In the genomic region with DNA sequence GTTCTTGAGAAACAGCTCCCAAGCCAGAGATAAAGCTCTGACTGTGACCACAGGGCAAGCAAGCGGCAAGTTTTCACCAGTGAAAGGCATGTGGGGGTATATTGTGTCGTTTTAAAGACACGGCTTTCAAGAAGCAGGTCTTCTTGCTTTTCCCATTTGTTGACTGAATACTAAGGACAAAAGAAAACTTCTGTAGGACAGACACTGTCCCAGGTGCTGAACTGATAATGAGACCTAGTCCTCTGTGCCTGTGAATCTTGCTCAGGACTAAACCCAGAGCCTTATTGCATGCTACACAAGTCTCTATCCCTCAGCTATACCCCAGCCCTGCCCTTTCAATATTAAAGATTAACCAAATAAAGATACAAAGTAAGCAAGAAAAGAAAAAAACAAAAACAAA, we compare ENCODE assay signal across 23 mouse cellular contexts. TPM values are rescaled to one million over a fixed set of nuclear protein-coding genes. Genes with fewer than 3 reads are reported as not detected.
DNase-seq lines count a peak whose midpoint lies in the region; ATAC-seq and TF ChIP-seq lines count a peak whose summit lies in the region.
"Had no signal": no experiment of that assay in that cellular context is flagged by ENCODE, and none has a peak within 500 bp of the region (broad histone marks: within the 10 kb centered on the region; RNA-seq: fewer than 3 reads in every experiment).

No protein-coding gene starts in this region.

- no peak for TF ChIP-seq CTCF in intestine, postnatal 0 days (IDR thresholded peaks at IDR 0.05; ENCODE audit: low read depth)
- no peak for TF ChIP-seq CTCF in MEL (IDR thresholded peaks at IDR 0.05 in 2 of 3, conservative IDR thresholded peaks at IDR 0.05 in 1 of 3; ENCODE audit: control insufficient read depth in 1 of 3, insufficient read depth in 1 of 3, low read depth in 2 of 3, low read length in 3 of 3, poor library complexity in 1 of 3, severe bottlenecking in 1 of 3)

- no peak for TF ChIP-seq POLR2A in MEL (IDR thresholded peaks at IDR 0.05; ENCODE audit: control insufficient read depth in 1 of 2, insufficient read depth in 1 of 2, low read depth in 1 of 2, low read length in 2 of 2, poor library complexity in 1 of 2)

- no peaks in the 10 kb centered on the region for H3K36me3 ChIP-seq in intestine, postnatal 0 days (ENCODE audit: control insufficient read depth, insufficient read depth)
- H3K36me3 ChIP-seq in intestine, embryonic 16.5 days (ENCODE audit: control insufficient read depth, insufficient read depth, low read length): no peaks in the 10 kb centered on the region
- H3K36me3 ChIP-seq in MEL (ENCODE audit: control insufficient read depth in 1 of 2, insufficient read depth in 2 of 2, low read length in 2 of 2): peaks cover 0 to 16% of the 10 kb centered on the region in 2 experiments; a peak in 2 of 4 replicates
- H3K36me3 ChIP-seq: embryonic facial prominence, embryonic 15.5 days; heart, embryonic 10.5 days; hindbrain, embryonic 15.5 days; limb, embryonic 15.5 days; liver, embryonic 15.5 days; midbrain, embryonic 10.5 days had no signal

- TF ChIP-seq EP300 in MEL (IDR thresholded peaks at IDR 0.05; ENCODE audit: low read depth in 1 of 2, low read length in 2 of 2): no peak

- no peak for ATAC-seq in intestine, postnatal 0 days
- no peak for ATAC-seq in intestine, embryonic 16.5 days
- ATAC-seq in monocyte, adult 5-6 weeks (replicated peaks; ENCODE audit: insufficient number of reproducible peaks, low FRiP score, low TSS enrichment, poor library complexity, severe bottlenecking): no peak
- ATAC-seq: forebrain, embryonic 14.5 days; lung, postnatal 0 days; midbrain, embryonic 16.5 days had no signal

- H3K79me2 ChIP-seq in MEL (ENCODE audit: control insufficient read depth, insufficient read depth, low read length, poor library complexity): no peaks in the 10 kb centered on the region

- no peaks in the 10 kb centered on the region for H3K27me3 ChIP-seq in intestine, postnatal 0 days (replicated peaks; ENCODE audit: control insufficient read depth, insufficient read depth, low read length)
- H3K27me3 ChIP-seq in intestine, embryonic 16.5 days (replicated peaks; ENCODE audit: control insufficient read depth, insufficient read depth, low read length): no peaks in the 10 kb centered on the region
- no peaks in the 10 kb centered on the region; a peak in 1 of 4 replicates for H3K27me3 ChIP-seq in MEL (ENCODE audit: control insufficient read depth in 1 of 2, insufficient read depth in 2 of 2, low read length in 2 of 2)
- H3K27me3 ChIP-seq: embryonic facial prominence, embryonic 15.5 days; hindbrain, embryonic 15.5 days; limb, embryonic 15.5 days; liver, embryonic 15.5 days had no signal

- H3K4me2 ChIP-seq in intestine, postnatal 0 days (replicated peaks; ENCODE audit: low read depth): no peak overlapping the region
- no peak overlapping the region for H3K4me2 ChIP-seq in intestine, embryonic 16.5 days (ENCODE audit: low read depth, low read length)
- H3K4me2 ChIP-seq: embryonic facial prominence, embryonic 15.5 days; hindbrain, embryonic 15.5 days; limb, embryonic 15.5 days; liver, embryonic 15.5 days had no signal

- no peak for TF ChIP-seq RAD21 in MEL (IDR thresholded peaks at IDR 0.05; ENCODE audit: low read depth, low read length)

- peaks cover 4% of the 10 kb centered on the region; the same call in 1 of the 2 replicates for H3K4me1 ChIP-seq in intestine, postnatal 0 days (replicated peaks; ENCODE audit: control insufficient read depth, insufficient read depth, low read length)
- no peaks in the 10 kb centered on the region; the same call in 1 of the 2 replicates for H3K4me1 ChIP-seq in intestine, embryonic 16.5 days (ENCODE audit: control insufficient read depth, insufficient read depth, low read length)
- peaks cover 5 to 18% of the 10 kb centered on the region in 2 experiments for H3K4me1 ChIP-seq in MEL (ENCODE audit: control insufficient read depth in 1 of 2, insufficient read depth in 2 of 2, low read length in 2 of 2)
- peaks cover 13% of the 10 kb centered on the region; the same call in 1 of the 2 replicates for H3K4me1 ChIP-seq in brown adipose tissue, adult 24 weeks (ENCODE audit: control insufficient read depth, insufficient read depth, insufficient read length, low read length)
- H3K4me1 ChIP-seq: embryonic facial prominence, embryonic 15.5 days; heart, embryonic 10.5 days; hindbrain, embryonic 15.5 days; limb, embryonic 15.5 days; liver, embryonic 15.5 days; midbrain, embryonic 10.5 days had no signal

- no peak overlapping the region for H3K4me3 ChIP-seq in intestine, postnatal 0 days (ENCODE audit: low read depth, low read length)
- H3K4me3 ChIP-seq in intestine, embryonic 16.5 days (ENCODE audit: low read length): no peak overlapping the region
- H3K4me3 ChIP-seq in MEL (ENCODE audit: control insufficient read depth in 1 of 2, insufficient read depth in 1 of 2, low read depth in 2 of 2, low read length in 2 of 2): no peak overlapping the region
- no peak overlapping the region for H3K4me3 ChIP-seq in brown adipose tissue, adult 24 weeks (ENCODE audit: insufficient read depth, low read depth, low read length)
- H3K4me3 ChIP-seq: embryonic facial prominence, embryonic 15.5 days; heart, embryonic 10.5 days; hindbrain, embryonic 15.5 days; limb, embryonic 15.5 days; liver, embryonic 15.5 days; midbrain, embryonic 10.5 days had no signal

- WGBS in intestine, postnatal 0 days: 56% methylated on average over 3 of the region's 3 CpGs
- 67% methylated on average over 3 of the region's 3 CpGs for WGBS in intestine, embryonic 16.5 days

- peak; percentile 57 for DNase-seq in 3T3-L1 (ENCODE audit: low read depth, low spot score)
- DNase-seq in MEL (ENCODE audit: low read depth, low spot score): peak; percentile 57
- DNase-seq in frontal cortex, postnatal 36 days (ENCODE audit: low spot score in 2 of 2): no peak
- DNase-seq: adrenal gland, postnatal 14 days; cerebellum, adult 8-10 months; gastrocnemius, postnatal 10 days; heart, postnatal 4 days; kidney, adult 9 months; kidney, postnatal 14 days; layer of hippocampus, postnatal 36 days had no signal

- H3K9ac ChIP-seq in intestine, postnatal 0 days (ENCODE audit: low read depth, low read length): no peak overlapping the region
- H3K9ac ChIP-seq in intestine, embryonic 16.5 days (ENCODE audit: low read depth, low read length): no peak overlapping the region
- H3K9ac ChIP-seq in MEL (ENCODE audit: control insufficient read depth, low read depth, low read length, poor library complexity, severe bottlenecking): no peak overlapping the region
- H3K9ac ChIP-seq: embryonic facial prominence, embryonic 15.5 days; hindbrain, embryonic 15.5 days; limb, embryonic 15.5 days; liver, embryonic 15.5 days had no signal

- 0 out of 2 replicates have a peak, but pooled peaks cover 4% of the 10 kb centered on the region for H3K9me3 ChIP-seq in intestine, postnatal 0 days (ENCODE audit: control insufficient read depth)
- H3K9me3 ChIP-seq in intestine, embryonic 16.5 days (ENCODE audit: control insufficient read depth, low read length): peaks cover 3% of the 10 kb centered on the region
- H3K9me3 ChIP-seq in MEL (replicated peaks; ENCODE audit: insufficient read depth, low read length): no peaks in the 10 kb centered on the region
- H3K9me3 ChIP-seq: embryonic facial prominence, embryonic 15.5 days; heart, embryonic 10.5 days; hindbrain, embryonic 15.5 days; limb, embryonic 15.5 days; liver, embryonic 15.5 days had no signal

- peak overlapping the region; percentile 5; the same call in 1 of the 2 replicates for H3K27ac ChIP-seq in intestine, postnatal 0 days (ENCODE audit: low read depth, low read length)
- H3K27ac ChIP-seq in intestine, embryonic 16.5 days (ENCODE audit: low read length): no peak overlapping the region
- no peak overlapping the region for H3K27ac ChIP-seq in MEL (ENCODE audit: control insufficient read depth, low read depth, low read length)
- peak overlapping the region; percentile 94 for H3K27ac ChIP-seq in brown adipose tissue, adult 24 weeks (replicated peaks; ENCODE audit: low read depth, low read length)
- H3K27ac ChIP-seq: embryonic facial prominence, embryonic 15.5 days; heart, embryonic 10.5 days; hindbrain, embryonic 15.5 days; limb, embryonic 15.5 days; liver, embryonic 15.5 days; midbrain, embryonic 10.5 days had no signal

TF ChIP-seq in MEL, 35 proteins besides CTCF, POLR2A, EP300 and RAD21:
- TF ChIP-seq NRF1 (IDR thresholded peaks at IDR 0.05; ENCODE audit: insufficient read depth, low read depth, low read length, poor library complexity, severe bottlenecking) (no peak), MYB (IDR thresholded peaks at IDR 0.05; ENCODE audit: low read depth, low read length) (no peak), MAZ (IDR thresholded peaks at IDR 0.05; ENCODE audit: low read depth, low read length) (no peak), TBP (IDR thresholded peaks at IDR 0.05; ENCODE audit: low read depth, low read length) (no peak), TCF12 (IDR thresholded peaks at IDR 0.05; ENCODE audit: low read depth, low read length) (no peak), USF2 (IDR thresholded peaks at IDR 0.05; ENCODE audit: borderline replicate concordance in 1 of 2, insufficient read depth in 1 of 2, low read depth in 1 of 2, low read length in 2 of 2) (no peak), ZNF384 (IDR thresholded peaks at IDR 0.05; ENCODE audit: low read depth, low read length) (no peak)
TF ChIP-seq in MEL: peak in this region for 0.

RNA-seq across cellular contexts. Expression of gene Ndufb3, which starts 30.0 kb away (rescaled TPM):
- polyA plus RNA-seq in intestine, postnatal 0 days (2015; fragmentation: Nextera tagmentation; extraction: Ambion mirVana): 285 and 298 TPM in 2 replicates
- 197 and 198 TPM in 2 replicates for polyA plus RNA-seq in intestine, embryonic 16.5 days (2015; fragmentation: Nextera tagmentation; extraction: Ambion mirVana)
- 169 and 172 TPM in 2 replicates for total RNA-seq in MEL (2012; rRNA removed)
- 10 to 100 TPM in 1 of 2 experiments, not detected in 1; 98.3 TPM for polyA plus RNA-seq in MEL (2012; ENCODE audit: insufficient read depth in 1 of 2, insufficient read length in 2 of 2, low read depth in 1 of 2, low replicate concordance in 2 of 2, missing spikeins in 1 of 2)
- polyA plus RNA-seq in brown adipose tissue, adult 24 weeks (2012; ENCODE audit: insufficient read depth, insufficient read length, missing spikeins): 1,018 and 1,120 TPM in 2 replicates
- total RNA-seq in monocyte, adult 5-6 weeks (2017): 33.6 to 51.9 TPM (median 45.8 TPM) in 3 replicates

RNA-seq across cellular contexts. Expression of gene Fam126b, which starts 30.1 kb away (rescaled TPM):
- 6.2 and 8.5 TPM in 2 replicates for polyA plus RNA-seq in intestine, postnatal 0 days (2015; fragmentation: Nextera tagmentation; extraction: Ambion mirVana)
- 7.0 and 9.6 TPM in 2 replicates for polyA plus RNA-seq in intestine, embryonic 16.5 days (2015; fragmentation: Nextera tagmentation; extraction: Ambion mirVana)
- 5.0 and 5.5 TPM in 2 replicates for total RNA-seq in MEL (2012; rRNA removed)
- polyA plus RNA-seq in MEL (2012; ENCODE audit: insufficient read depth in 1 of 2, insufficient read length in 2 of 2, low read depth in 1 of 2, low replicate concordance in 2 of 2, missing spikeins in 1 of 2): 1 to 10 TPM in 1 of 2 experiments, not detected in 1; 5.7 TPM
- polyA plus RNA-seq in brown adipose tissue, adult 24 weeks (2012; ENCODE audit: insufficient read depth, insufficient read length, missing spikeins): 25.8 and 36.1 TPM in 2 replicates
- 11.6 to 17.6 TPM (median 14.9 TPM) in 3 replicates for total RNA-seq in monocyte, adult 5-6 weeks (2017)

Comparison
In these comparisons a context has a peak if more than half of its experiments do, and no peak if none do; other contexts are left out.
1. H3K27ac ChIP-seq: peak in intestine, postnatal 0 days (single experiment) and brown adipose tissue, adult 24 weeks (single experiment); none in intestine, embryonic 16.5 days (single experiment) and MEL (single experiment).
2. DNase-seq: peak in 3T3-L1 (single experiment) and MEL (single experiment); none in frontal cortex, postnatal 36 days (0 of 2).